Mouse (Mus musculus) limb, embryonic 12.5 days (tissue): ENCODE measurements around the gene Tmem220. TPM values are rescaled to one million over a fixed set of nuclear protein-coding genes. Genes with fewer than 3 reads are reported as not detected.
A peak's percentile ranks its signal among the peaks of the same experiment; 100 is the strongest.

Experiments
- ATAC-seq: fragments of 200-750 bp; cut with Nextera tagmentation; 2 replicates; pipeline ENCODE4 v1.8.0; 2017; ENCODE audit warnings: low read depth, moderate TSS enrichment; ENCODE audit not compliant: insufficient number of reproducible peaks, insufficient read depth, low FRiP score, low TSS enrichment
- H3K27ac ChIP-seq: fragments of 300-500 bp; sonication (generic); 2 replicates; pipeline ENCODE4 v1.5.1; 2016; ENCODE audit warnings: mild to moderate bottlenecking, moderate library complexity
- H3K27me3 ChIP-seq: fragments of 300-500 bp; sonication (generic); 2 replicates; pipeline ENCODE4 v1.6.1; 2016; ENCODE audit warnings: mild to moderate bottlenecking, moderate library complexity
- H3K36me3 ChIP-seq: fragments of 300-500 bp; sonication (generic); 2 replicates; pipeline ENCODE4 v1.6.1; 2016; ENCODE audit warnings: mild to moderate bottlenecking, moderate library complexity
- H3K4me1 ChIP-seq: fragments of 300-500 bp; sonication (generic); replicated peaks from 2 replicates; pipeline ENCODE4 v1.6.1; 2016
- H3K4me2 ChIP-seq: fragments of 300-500 bp; sonication (generic); 2 replicates; pipeline ENCODE4 v1.6.1; 2016; ENCODE audit warnings: mild to moderate bottlenecking, moderate library complexity
- H3K4me3 ChIP-seq: fragments of 300-500 bp; sonication (generic); replicated peaks from 2 replicates; pipeline ENCODE4 v1.5.1; 2016; ENCODE audit warnings: mild to moderate bottlenecking
- H3K9ac ChIP-seq: fragments of 300-500 bp; sonication (generic); replicated peaks from 2 replicates; pipeline ENCODE4 v1.6.1; 2016; ENCODE audit warnings: mild to moderate bottlenecking, moderate library complexity
- H3K9me3 ChIP-seq: fragments of 300-500 bp; sonication (generic); 2 replicates; pipeline ENCODE4 v1.6.1; 2016; ENCODE audit warnings: mild to moderate bottlenecking, moderate library complexity
- WGBS: fragments of 180-500 bp; shearing (Covaris S2); methylation state at CpG from one replicate; pipeline ENCODE4 v1.1.7; 2016; 5-methylcytosine and 5-hydroxymethylcytosine counted together
- polyA plus RNA-seq: library from polyadenylated mRNA; unstranded; fragments of >200 nt; fragmentation: Nextera tagmentation; extraction: Ambion mirVana; gene quantifications from 2 replicates; pipeline ENCODE4 v1.2.1, GENCODE M21; 2016

Tmem220 gene
- 1.1 and 1.9 TPM in 2 replicates for polyA plus RNA-seq

DNA sequence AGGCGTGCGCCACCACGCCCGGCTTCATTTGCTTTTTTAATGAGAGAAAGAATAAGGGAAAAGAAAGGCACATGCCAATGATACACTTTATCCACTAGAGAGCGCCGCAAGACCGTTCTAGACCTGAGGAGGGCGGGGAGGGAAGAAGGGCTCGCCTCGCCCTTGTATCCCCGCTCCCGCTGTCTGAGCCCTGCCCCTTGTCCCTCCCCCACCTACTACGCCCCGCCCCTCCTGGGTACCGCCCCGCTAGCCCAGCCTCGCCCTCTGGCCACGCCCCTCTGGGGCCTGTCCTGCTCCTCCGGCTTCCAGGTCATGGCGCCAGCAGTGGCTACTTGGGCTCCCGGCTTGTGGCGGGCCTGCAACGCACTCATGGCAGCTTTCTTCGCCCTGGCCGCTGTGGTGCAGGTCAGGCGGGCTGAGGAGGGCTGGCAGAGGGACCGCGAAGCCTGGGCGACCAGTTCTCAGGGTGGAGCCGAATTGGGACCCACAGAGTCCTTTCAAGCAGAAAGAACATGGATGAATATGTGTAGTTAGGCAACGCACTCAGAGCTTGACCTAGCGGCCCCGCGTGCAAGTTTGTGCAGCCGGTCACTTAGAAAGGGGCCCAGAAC is at the start of gene Tmem220:
Tmem220 (plus strand) TSS at position 288 of the 611 bp plus-strand sequence.
- Histone ChIP-seq H3K4me2 (peak within 1 kb of the TSS; percentile 62), H3K27me3 (peaks cover 3% of the 10 kb centered on the region; the same call in 1 of the 2 replicates), H3K4me3 (peak within 1 kb of the TSS; percentile 49), H3K9me3 (no peaks in the 10 kb centered on the region), H3K36me3 (no peaks in the 10 kb centered on the region), H3K4me1 (peaks cover 5% of the 10 kb centered on the region; the same call in 1 of the 2 replicates), H3K27ac (0 out of 2 replicates have a peak within 1 kb of the TSS, but pooled peaks have one; percentile 45), H3K9ac (peak within 1 kb of the TSS; percentile 51)
- 2% methylated on average over 35 of the region's 35 CpGs for WGBS
- ATAC-seq = peak; percentile 94

DNA sequence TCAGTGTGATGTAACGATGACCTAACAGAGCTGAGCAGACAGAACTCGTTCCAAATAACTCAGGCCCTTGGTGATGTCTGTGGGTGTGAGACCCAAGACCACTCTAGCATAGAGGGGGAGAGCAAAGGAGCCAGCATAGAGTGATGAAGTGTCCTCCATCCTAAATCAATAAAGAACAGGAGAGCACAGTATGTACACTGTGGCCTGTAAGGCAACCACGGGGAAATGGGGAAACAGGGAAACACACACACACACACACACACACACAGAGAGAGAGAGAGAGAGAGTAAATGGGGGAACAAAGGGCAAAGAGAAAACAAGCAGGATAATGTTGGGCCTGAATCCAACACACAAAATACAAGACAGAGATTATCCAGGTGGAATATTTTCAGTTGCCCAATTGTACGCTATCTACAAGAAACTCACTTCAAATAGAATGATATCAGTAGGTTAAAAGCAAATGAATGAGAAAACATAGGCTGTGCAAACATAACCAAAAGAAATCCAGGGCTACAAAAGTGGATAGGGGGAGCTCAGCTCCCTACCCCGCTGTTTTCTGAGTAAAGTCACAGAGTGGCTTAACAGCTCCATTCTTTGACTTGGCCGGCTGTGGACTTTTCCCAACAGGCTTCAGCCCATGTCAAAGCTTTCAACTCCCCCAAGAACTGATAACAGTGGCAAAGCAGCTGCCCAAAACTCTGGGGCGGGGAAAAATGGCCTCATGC is 49.2 kb upstream of the Tmem220 start:
- ATAC-seq = no peak
- WGBS = 93% methylated on average over 7 of the region's 7 CpGs
- no peaks in the 10 kb centered on the region for H3K36me3 ChIP-seq

DNA sequence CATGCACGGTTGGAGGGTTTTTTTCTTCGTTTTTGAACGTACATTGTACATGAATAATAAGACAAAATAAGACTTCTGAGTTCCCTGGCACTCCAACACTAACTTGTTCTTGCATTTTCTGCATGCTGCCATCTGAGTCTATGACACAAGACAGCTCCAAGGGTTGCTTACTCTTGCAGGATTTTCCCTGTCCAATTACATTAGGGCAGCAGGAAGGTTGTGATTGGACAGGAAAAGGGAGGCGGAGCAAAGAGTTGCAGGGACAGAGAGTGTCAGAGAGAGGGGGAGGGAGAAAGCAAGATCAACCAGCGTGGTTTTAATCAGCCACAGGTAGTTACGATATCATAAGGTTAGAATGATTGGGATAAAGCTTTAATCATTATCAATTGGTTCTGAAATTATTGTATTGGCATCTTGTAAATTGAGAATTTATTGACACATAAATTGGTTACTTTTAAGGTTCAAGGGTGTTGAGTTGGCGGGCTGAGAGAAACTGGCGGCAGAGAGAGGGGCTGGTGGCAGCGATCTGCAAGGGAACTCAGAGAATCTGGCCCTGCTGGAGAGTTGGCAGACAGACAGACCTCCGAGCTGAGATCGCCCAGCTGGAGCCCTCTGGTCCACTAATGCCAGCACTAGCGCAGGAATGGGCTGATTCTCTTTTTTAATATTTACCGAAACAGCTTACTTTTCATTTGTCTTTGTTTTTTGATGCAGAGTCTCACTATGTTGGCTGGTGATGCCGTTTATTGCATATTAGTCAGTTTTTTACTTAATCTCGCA is 43.4 kb upstream of the Tmem220 start:
- H3K4me1 ChIP-seq = peaks cover 23% of the 10 kb centered on the region
- WGBS = 80% methylated on average over 15 of the region's 15 CpGs

More for the DNA sequence above, 49.2 kb upstream of the Tmem220 start:
- H3K27me3 ChIP-seq = no peaks in the 10 kb centered on the region
- no peak overlapping the region for H3K4me2 ChIP-seq
- no peaks in the 10 kb centered on the region for H3K4me1 ChIP-seq
- H3K4me3 ChIP-seq = no peak overlapping the region
- H3K9me3 ChIP-seq = peaks cover 16% of the 10 kb centered on the region
- H3K27ac ChIP-seq = no peak overlapping the region
- H3K9ac ChIP-seq = no peak overlapping the region

DNA sequence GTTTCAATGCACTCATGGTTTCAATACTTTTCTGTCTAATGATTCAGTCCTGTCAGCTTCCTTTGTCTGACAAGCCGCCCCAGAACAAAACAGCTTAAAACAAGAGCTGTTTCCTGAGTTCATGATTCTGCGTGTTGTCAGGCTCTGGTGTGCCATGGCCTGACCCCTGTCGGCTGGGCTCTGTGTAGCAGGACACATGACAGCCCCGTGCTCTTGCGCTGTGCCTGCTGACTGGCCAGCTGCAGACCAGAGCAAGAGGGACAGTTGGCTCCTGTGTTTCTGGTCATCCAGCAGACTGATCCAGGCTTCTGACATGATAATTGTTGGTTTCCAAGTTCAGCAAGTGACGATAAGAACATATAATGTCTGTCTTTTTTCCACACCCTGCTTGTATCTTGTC is 42.2 kb upstream of the Tmem220 start:
- H3K4me3 ChIP-seq = no peak overlapping the region
- H3K9me3 ChIP-seq = no peaks in the 10 kb centered on the region
- WGBS = 45% methylated on average over 6 of the region's 6 CpGs
- peaks cover 23% of the 10 kb centered on the region for H3K4me1 ChIP-seq
- no peak for ATAC-seq
- H3K27me3 ChIP-seq = no peaks in the 10 kb centered on the region
- no peak overlapping the region for H3K27ac ChIP-seq
- no peak overlapping the region for H3K4me2 ChIP-seq
- H3K36me3 ChIP-seq = no peaks in the 10 kb centered on the region
- H3K9ac ChIP-seq = no peak overlapping the region

More for the DNA sequence above, 43.4 kb upstream of the Tmem220 start:
- ATAC-seq = no peak
- no peak overlapping the region for H3K27ac ChIP-seq
- no peak overlapping the region for H3K4me3 ChIP-seq
- H3K4me2 ChIP-seq = no peak overlapping the region
- H3K27me3 ChIP-seq = no peaks in the 10 kb centered on the region
- 0 out of 2 replicates have a peak, but pooled peaks cover under 1% of the 10 kb centered on the region for H3K9me3 ChIP-seq
- H3K36me3 ChIP-seq = no peaks in the 10 kb centered on the region
- no peak overlapping the region for H3K9ac ChIP-seq

DNA sequence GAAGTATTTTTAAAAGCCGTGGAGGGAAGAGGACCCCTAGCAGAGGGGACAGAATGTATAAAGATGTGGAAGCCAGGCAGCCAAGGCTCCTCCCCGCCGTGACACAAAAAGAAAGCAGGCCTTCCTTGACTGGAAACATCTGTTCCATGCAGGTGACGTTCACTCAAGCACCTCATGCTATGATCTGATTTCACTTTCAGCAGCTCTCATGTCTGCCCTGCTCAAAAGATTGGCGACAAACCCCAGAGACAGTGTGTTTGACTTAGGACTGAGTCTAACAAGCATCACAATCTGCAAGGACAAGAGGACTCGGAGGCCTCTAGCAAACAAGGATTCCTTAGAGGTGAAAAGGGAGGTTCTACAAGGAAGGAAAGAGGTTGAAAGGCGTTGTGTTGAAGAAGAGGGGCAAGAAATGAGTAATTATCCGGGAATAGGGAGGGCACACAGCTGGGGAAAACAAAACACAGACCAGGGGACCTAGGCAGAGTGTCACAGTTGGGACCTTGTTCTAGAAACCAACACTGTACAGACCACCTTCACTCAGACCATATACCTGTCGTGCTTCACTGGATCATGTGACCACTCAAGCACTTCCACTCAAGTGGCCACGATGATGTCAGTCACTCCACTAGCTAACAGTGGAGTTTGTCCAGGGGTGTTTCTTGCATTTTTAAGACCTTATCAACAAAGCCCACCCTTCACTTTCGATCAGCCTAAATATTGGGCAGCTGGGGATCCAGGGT is 41.4 kb upstream of the Tmem220 start:
- Histone ChIP-seq H3K9ac (no peak overlapping the region), H3K36me3 (no peaks in the 10 kb centered on the region), H3K4me2 (peak overlapping the region; percentile 69), H3K27me3 (no peaks in the 10 kb centered on the region), H3K4me3 (no peak overlapping the region), H3K9me3 (no peaks in the 10 kb centered on the region), H3K27ac (peak overlapping the region; percentile 53; the same call in 1 of the 2 replicates), H3K4me1 (peaks cover 23% of the 10 kb centered on the region)
- 36% methylated on average over 11 of the region's 11 CpGs for whole genome bisulfite sequencing
- no peak for ATAC-seq

DNA sequence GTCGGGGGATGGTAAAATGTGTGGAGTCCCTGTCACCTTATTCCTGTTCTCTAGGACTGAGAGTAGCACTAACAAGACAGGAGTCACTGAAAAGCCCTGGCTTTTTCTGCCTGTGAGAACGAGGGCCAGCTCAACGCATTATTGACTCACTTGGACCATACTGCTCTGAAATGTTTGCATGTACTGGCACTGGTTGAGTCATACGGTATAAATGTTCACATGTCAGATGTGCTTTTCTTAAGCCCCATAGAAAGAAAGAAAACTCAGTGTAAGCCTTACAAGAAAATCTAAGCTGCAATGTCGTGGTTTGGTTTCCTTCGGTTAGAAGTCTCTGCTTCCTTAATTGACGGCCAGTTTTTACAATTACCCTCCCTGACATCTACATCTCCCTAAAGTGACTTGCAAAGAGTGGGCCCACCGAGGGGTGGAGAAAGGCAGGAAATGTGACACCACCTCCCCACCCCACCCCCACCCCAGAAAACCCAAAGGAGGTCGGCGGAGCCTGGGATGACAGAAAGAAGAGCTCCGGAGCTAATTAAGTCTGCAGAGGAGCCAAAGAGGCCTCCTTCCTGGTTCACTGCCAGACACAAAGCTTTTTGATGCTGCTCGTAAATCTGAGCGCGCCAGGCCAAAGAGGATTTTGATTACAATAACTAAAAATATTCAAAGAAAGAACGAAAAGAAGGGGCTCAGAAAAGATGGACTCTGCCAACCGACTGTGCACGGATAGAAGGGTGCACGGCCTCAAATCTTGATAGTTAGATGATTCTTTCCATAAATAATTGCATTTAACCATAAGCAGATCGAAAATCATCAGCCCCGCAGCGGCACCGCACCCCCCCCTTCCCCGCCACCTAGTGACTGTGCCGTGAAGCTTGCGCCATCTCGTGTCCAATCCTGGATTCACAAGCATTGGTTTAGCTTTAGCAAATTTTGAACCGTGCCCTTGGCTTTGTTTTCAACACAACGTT is 40.5 kb upstream of the Tmem220 start:
- Histone ChIP-seq H3K4me1 (peaks cover 23% of the 10 kb centered on the region), H3K27me3 (no peaks in the 10 kb centered on the region), H3K36me3 (no peaks in the 10 kb centered on the region), H3K9ac (peak overlapping the region; percentile 57), H3K27ac (peak overlapping the region; percentile 45; the same call in 1 of the 2 replicates), H3K4me2 (peak overlapping the region; percentile 69), H3K9me3 (no peaks in the 10 kb centered on the region), H3K4me3 (peak overlapping the region; percentile 47)
- peak; percentile 20; the same call in 1 of the 2 replicates for ATAC-seq
- WGBS = 4% methylated on average over 28 of the region's 28 CpGs

DNA sequence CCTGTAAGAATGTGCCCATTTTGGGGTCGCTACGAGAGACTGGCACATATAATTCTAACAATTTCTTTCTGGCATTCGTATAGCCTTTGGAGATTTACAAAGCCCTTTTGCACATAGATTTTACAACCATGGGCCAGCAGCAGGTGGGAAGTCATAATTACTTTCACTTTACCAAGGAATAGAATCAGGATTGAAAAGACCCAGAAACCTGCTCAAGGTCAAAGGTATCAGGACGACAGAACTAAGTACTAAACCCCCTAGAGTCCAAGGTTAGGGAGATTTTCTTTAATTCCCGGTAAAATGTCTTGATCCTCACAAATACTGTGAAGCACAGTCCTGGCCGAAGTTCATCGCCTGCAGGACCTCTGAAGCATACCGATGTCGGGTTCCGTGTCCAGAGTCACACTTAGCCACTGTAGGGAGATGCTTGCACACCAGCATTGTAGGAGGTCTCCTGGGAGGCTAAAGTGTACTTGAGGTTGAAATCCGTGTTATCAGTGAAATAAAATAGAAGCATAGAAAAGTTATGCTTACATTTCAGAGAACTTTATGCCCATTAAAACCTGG is 39.7 kb upstream of the Tmem220 start:
- H3K27ac ChIP-seq = no peak overlapping the region
- WGBS = 34% methylated on average over 11 of the region's 11 CpGs
- peaks cover 23% of the 10 kb centered on the region for H3K4me1 ChIP-seq
- H3K4me2 ChIP-seq = peak overlapping the region; percentile 69
- no peaks in the 10 kb centered on the region for H3K27me3 ChIP-seq
- H3K36me3 ChIP-seq = no peaks in the 10 kb centered on the region
- H3K4me3 ChIP-seq = peak overlapping the region; percentile 47
- 0 out of 2 replicates have a peak overlapping the region, but pooled peaks have one; percentile 57 for H3K9ac ChIP-seq
- ATAC-seq = no peak
- no peaks in the 10 kb centered on the region for H3K9me3 ChIP-seq

DNA sequence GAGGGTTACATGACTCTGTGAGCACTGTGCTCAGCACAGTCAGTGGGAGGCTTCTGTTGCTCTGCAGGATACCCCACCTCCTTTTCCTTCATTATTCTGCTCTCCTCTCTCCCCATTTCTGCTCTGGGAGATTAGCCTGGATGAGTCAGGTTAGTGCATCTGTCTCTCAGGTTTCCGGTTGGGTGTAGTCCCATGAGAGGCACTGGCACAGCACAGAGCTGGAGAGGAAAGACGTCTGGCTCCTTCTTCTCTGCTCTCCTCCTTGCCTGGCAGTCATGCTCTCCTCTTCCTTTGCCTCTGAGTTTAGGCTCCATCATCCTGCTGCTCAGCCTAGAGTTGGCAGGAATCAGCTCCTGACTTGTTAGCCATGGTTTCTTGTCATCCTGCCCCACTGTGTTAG is 32.8 kb upstream of the Tmem220 start:
- no peak overlapping the region for H3K4me2 ChIP-seq
- H3K9ac ChIP-seq = no peak overlapping the region
- no peak overlapping the region for H3K27ac ChIP-seq
- H3K4me3 ChIP-seq = no peak overlapping the region
- H3K36me3 ChIP-seq = no peaks in the 10 kb centered on the region
- no peak for ATAC-seq
- no peaks in the 10 kb centered on the region for H3K4me1 ChIP-seq
- no peaks in the 10 kb centered on the region for H3K9me3 ChIP-seq
- WGBS = 87% methylated on average over 2 of the region's 2 CpGs
- H3K27me3 ChIP-seq = no peaks in the 10 kb centered on the region

DNA sequence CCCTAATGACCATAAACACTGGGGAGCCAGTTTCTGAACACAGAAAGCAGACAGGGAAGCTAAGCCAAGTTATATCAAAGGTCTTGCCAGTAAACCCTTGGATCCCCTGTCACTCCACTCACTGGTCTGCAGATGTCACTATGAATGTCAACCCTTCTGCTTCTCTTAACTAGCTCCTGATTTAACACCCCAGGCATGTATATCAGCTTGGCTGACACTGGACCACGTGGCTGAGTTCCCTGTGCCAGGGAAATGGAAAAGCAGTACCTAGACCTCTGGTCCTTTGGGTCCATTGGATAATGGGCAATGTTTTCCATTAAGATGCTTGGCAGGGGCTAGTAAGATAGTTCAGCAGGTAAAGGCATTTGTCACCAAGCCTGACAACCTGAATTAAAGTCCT is 31.3 kb upstream of the Tmem220 start:
- no peaks in the 10 kb centered on the region for H3K36me3 ChIP-seq
- H3K9ac ChIP-seq = no peak overlapping the region
- no peak overlapping the region for H3K4me3 ChIP-seq
- H3K4me2 ChIP-seq = no peak overlapping the region
- H3K27ac ChIP-seq = no peak overlapping the region
- ATAC-seq = no peak
- 12% methylated on average over 1 of the region's 1 CpGs for WGBS
- no peaks in the 10 kb centered on the region for H3K4me1 ChIP-seq
- H3K9me3 ChIP-seq = no peaks in the 10 kb centered on the region
- no peaks in the 10 kb centered on the region for H3K27me3 ChIP-seq
